Mouse (Mus musculus): ENCODE results near the gene Taar2. TPM values are rescaled to one million over a fixed set of nuclear protein-coding genes. Genes with fewer than 3 reads are reported as not detected.

Taar2 gene
- polyA plus RNA-seq (2014; fragmentation: Illumina TruSeq; extraction: RNeasy Lipid Tissue Mini Kit (QIAGEN cat#74804); ENCODE audit: low read depth, low replicate concordance) = not detected

GRCm38 (mm10) chr10:23938312-23938711 is at the start of gene Taar2:
Taar2 (plus strand) TSS chr10:23938572.

GRCm38 (mm10) chr10:23894601-23895349 is 43.6 kb upstream of the Taar2 start, which contains the start of gene Vnn1:
Vnn1 (plus strand) TSS chr10:23894688.

GRCm38 (mm10) chr10:23920056-23920455 is 18.3 kb upstream of the Taar2 start, which contains the start of gene Taar1:
Taar1 (plus strand) TSS chr10:23920356.

GRCm38 (mm10) chr10:23949508-23950005 is 11.2 kb downstream of the Taar2 start, which contains the start of gene Taar3:
Taar3 (plus strand) TSS chr10:23949558.

GRCm38 (mm10) chr10:23960444-23960915 is 22.1 kb downstream of the Taar2 start, which contains the start of gene Taar4:
Taar4 (plus strand) TSS chr10:23960494.

GRCm38 (mm10) chr10:23970656-23971165 is 32.3 kb downstream of the Taar2 start, which contains the start of gene Taar5:
Taar5 (plus strand) TSS chr10:23970706.

GRCm38 (mm10) chr10:23985546-23985945 is 47.2 kb downstream of the Taar2 start, which contains the start of gene Taar6:
Taar6 (minus strand) TSS chr10:23985646.

Other genes with a start within 250 kb of the Taar2 start
- gene Rps12, start 151.3 kb upstream of the Taar2 start, polyA plus RNA-seq (2014; fragmentation: Illumina TruSeq; extraction: RNeasy Lipid Tissue Mini Kit (QIAGEN cat#74804); ENCODE audit: low read depth, low replicate concordance) = 1,727 TPM
- 25.1 TPM for gene Slc18b1, start 141.6 kb upstream of the Taar2 start, polyA plus RNA-seq (2014; fragmentation: Illumina TruSeq; extraction: RNeasy Lipid Tissue Mini Kit (QIAGEN cat#74804); ENCODE audit: low read depth, low replicate concordance)
- 15.5 TPM for gene Vnn3, start 87.1 kb upstream of the Taar2 start, polyA plus RNA-seq (2014; fragmentation: Illumina TruSeq; extraction: RNeasy Lipid Tissue Mini Kit (QIAGEN cat#74804); ENCODE audit: low read depth, low replicate concordance)
- 5.6 TPM for gene Vnn1, start 43.9 kb upstream of the Taar2 start, polyA plus RNA-seq (2014; fragmentation: Illumina TruSeq; extraction: RNeasy Lipid Tissue Mini Kit (QIAGEN cat#74804); ENCODE audit: low read depth, low replicate concordance)
- gene Taar1, start 18.2 kb upstream of the Taar2 start, polyA plus RNA-seq (2014; fragmentation: Illumina TruSeq; extraction: RNeasy Lipid Tissue Mini Kit (QIAGEN cat#74804); ENCODE audit: low read depth, low replicate concordance) = not detected
- gene Taar3, start 11.0 kb downstream of the Taar2 start, polyA plus RNA-seq (2014; fragmentation: Illumina TruSeq; extraction: RNeasy Lipid Tissue Mini Kit (QIAGEN cat#74804); ENCODE audit: low read depth, low replicate concordance) = not detected
- gene Taar4, start 21.9 kb downstream of the Taar2 start, polyA plus RNA-seq (2014; fragmentation: Illumina TruSeq; extraction: RNeasy Lipid Tissue Mini Kit (QIAGEN cat#74804); ENCODE audit: low read depth, low replicate concordance) = not detected
- gene Taar5, start 32.1 kb downstream of the Taar2 start, polyA plus RNA-seq (2014; fragmentation: Illumina TruSeq; extraction: RNeasy Lipid Tissue Mini Kit (QIAGEN cat#74804); ENCODE audit: low read depth, low replicate concordance) = not detected
- not detected for gene Taar6, start 47.1 kb downstream of the Taar2 start, polyA plus RNA-seq (2014; fragmentation: Illumina TruSeq; extraction: RNeasy Lipid Tissue Mini Kit (QIAGEN cat#74804); ENCODE audit: low read depth, low replicate concordance)
- not detected for gene Taar7a, start 54.9 kb downstream of the Taar2 start, polyA plus RNA-seq (2014; fragmentation: Illumina TruSeq; extraction: RNeasy Lipid Tissue Mini Kit (QIAGEN cat#74804); ENCODE audit: low read depth, low replicate concordance)
- gene Taar7b, start 61.4 kb downstream of the Taar2 start, polyA plus RNA-seq (2014; fragmentation: Illumina TruSeq; extraction: RNeasy Lipid Tissue Mini Kit (QIAGEN cat#74804); ENCODE audit: low read depth, low replicate concordance) = not detected
- not detected for gene Taar7d, start 88.7 kb downstream of the Taar2 start, polyA plus RNA-seq (2014; fragmentation: Illumina TruSeq; extraction: RNeasy Lipid Tissue Mini Kit (QIAGEN cat#74804); ENCODE audit: low read depth, low replicate concordance)
- gene Taar7e, start 99.0 kb downstream of the Taar2 start, polyA plus RNA-seq (2014; fragmentation: Illumina TruSeq; extraction: RNeasy Lipid Tissue Mini Kit (QIAGEN cat#74804); ENCODE audit: low read depth, low replicate concordance) = not detected
- not detected for gene Taar7f, start 110.9 kb downstream of the Taar2 start, polyA plus RNA-seq (2014; fragmentation: Illumina TruSeq; extraction: RNeasy Lipid Tissue Mini Kit (QIAGEN cat#74804); ENCODE audit: low read depth, low replicate concordance)
- gene Taar8a, start 137.9 kb downstream of the Taar2 start, polyA plus RNA-seq (2014; fragmentation: Illumina TruSeq; extraction: RNeasy Lipid Tissue Mini Kit (QIAGEN cat#74804); ENCODE audit: low read depth, low replicate concordance) = not detected
- not detected for gene Taar8b, start 153.7 kb downstream of the Taar2 start, polyA plus RNA-seq (2014; fragmentation: Illumina TruSeq; extraction: RNeasy Lipid Tissue Mini Kit (QIAGEN cat#74804); ENCODE audit: low read depth, low replicate concordance)
- gene Taar8c, start 163.3 kb downstream of the Taar2 start, polyA plus RNA-seq (2014; fragmentation: Illumina TruSeq; extraction: RNeasy Lipid Tissue Mini Kit (QIAGEN cat#74804); ENCODE audit: low read depth, low replicate concordance) = not detected
- gene Taar9, start 171.0 kb downstream of the Taar2 start, polyA plus RNA-seq (2014; fragmentation: Illumina TruSeq; extraction: RNeasy Lipid Tissue Mini Kit (QIAGEN cat#74804); ENCODE audit: low read depth, low replicate concordance) = not detected
- gene Stx7, start 210.7 kb downstream of the Taar2 start, polyA plus RNA-seq (2014; fragmentation: Illumina TruSeq; extraction: RNeasy Lipid Tissue Mini Kit (QIAGEN cat#74804); ENCODE audit: low read depth, low replicate concordance) = 106 TPM